Mouse (Mus musculus) heart, adult 9 months (tissue): Measurements from ENCODE around the gene Clec5a.
A peak's percentile ranks its signal among the peaks of the same experiment; 100 is the strongest.
"Not testable (repeated sequence)": the region's sequence is repeated elsewhere in the genome, so short reads cannot be mapped to it uniquely, and the experiment has no call there.

Source experiments
- DNase-seq, 2 experiments: peaks; one replicate each; pipeline ENCODE4 v3.0.0; 2022; ENCODE audit warnings: low spot score in 2 of 2

Gene Clec5a

GRCm38 (mm10) chr6:40585645-40586044, at the start of gene Clec5a:
Clec5a (minus strand) TSS chr6:40585821.
- peak; percentile 7 for DNase-seq

- DNase-seq: no peak
Observed at GRCm38 (mm10) chr6:40634640-40635071, 49.0 kb upstream of the Clec5a start.

GRCm38 (mm10) chr6:40628406-40629000, 42.9 kb upstream of the Clec5a start, which contains the start of gene Mgam:
Mgam (plus strand) TSS chr6:40628831.
- DNase-seq: no peak

GRCm38 (mm10) chr6:40626111-40626510, 40.5 kb upstream of the Clec5a start:
- DNase-seq: no peak

GRCm38 (mm10) chr6:40617965-40618364, 32.3 kb upstream of the Clec5a start:
- DNase-seq: peak in 1 of 2 experiments; percentile 39

- DNase-seq: no peak
Observed at GRCm38 (mm10) chr6:40613260-40613852, 27.7 kb upstream of the Clec5a start, which contains the start of gene Tas2r138. Tas2r138 (minus strand) TSS chr6:40613310.

GRCm38 (mm10) chr6:40610244-40610643, 24.6 kb upstream of the Clec5a start:
- no peak for DNase-seq

- DNase-seq: peak in 1 of 2 experiments; percentile 6
Observed at GRCm38 (mm10) chr6:40607431-40607830, 21.8 kb upstream of the Clec5a start.

- not testable (repeated sequence) for DNase-seq
Observed at GRCm38 (mm10) chr6:40598546-40598945, 12.9 kb upstream of the Clec5a start.

GRCm38 (mm10) chr6:40594804-40595550, 9.4 kb upstream of the Clec5a start:
- no peak for DNase-seq

- no peak for DNase-seq
Observed at GRCm38 (mm10) chr6:40588346-40588745, 2.7 kb upstream of the Clec5a start.

GRCm38 (mm10) chr6:40584336-40584735, 1.3 kb downstream of the Clec5a start:
- no peak for DNase-seq

- DNase-seq: peak; percentile 16 to 30
Observed at GRCm38 (mm10) chr6:40576305-40576704, 9.3 kb downstream of the Clec5a start.

- peak in 1 of 2 experiments; percentile 27 for DNase-seq
Observed at GRCm38 (mm10) chr6:40573618-40574017, 12.0 kb downstream of the Clec5a start.

GRCm38 (mm10) chr6:40569187-40569586, 16.4 kb downstream of the Clec5a start, which contains the start of gene Olfr460:
Olfr460 (plus strand) TSS chr6:40569487.
- no peak for DNase-seq

- no peak for DNase-seq
Observed at GRCm38 (mm10) chr6:40554950-40555349, 30.7 kb downstream of the Clec5a start, which contains the start of gene Olfr461. Olfr461 (minus strand) TSS chr6:40555050.

GRCm38 (mm10) chr6:40544690-40545089, 40.9 kb downstream of the Clec5a start:
- no peak for DNase-seq
